Mouse (Mus musculus): ENCODE measurements around the gene Galns. TPM values are rescaled to one million over a fixed set of nuclear protein-coding genes. Genes with fewer than 3 reads are reported as not detected.

The Galns gene
- total RNA-seq, 2 experiments from 2014 or later = 1.0 to 1.1 TPM

DNA sequence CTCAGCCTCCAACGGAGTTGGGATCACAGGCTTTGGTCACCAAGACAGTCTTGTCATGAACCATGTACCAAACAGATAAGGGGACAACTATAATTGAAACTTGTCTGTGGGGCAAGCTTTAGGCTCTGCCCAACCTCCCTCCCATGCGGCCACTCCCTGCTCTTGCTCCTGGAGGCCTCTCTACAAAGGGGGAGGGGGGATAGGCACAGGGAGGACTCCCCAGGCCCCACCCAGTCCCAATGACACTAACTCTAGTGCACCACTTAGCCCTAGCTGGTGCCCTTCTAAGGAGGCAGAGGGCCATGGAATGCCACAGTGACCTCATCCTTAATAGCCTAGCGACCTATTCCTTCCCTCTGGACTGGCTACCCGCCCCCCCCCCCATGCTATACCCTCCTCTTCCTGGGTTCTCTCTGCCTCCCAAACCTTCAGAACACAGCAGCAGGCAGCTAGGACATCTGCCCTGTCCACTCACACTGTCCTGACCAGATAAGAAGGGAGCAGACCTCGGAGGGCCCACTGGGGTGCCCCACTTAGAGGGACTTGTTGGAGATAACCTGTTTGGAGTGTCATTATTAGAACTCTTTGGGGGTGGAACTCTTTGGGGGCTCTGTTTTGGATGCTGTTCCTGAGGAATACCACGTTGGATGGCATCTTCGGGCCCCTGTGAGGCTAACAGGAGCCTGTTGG lies 65.1 kb downstream of the Galns start:
- no peak for DNase-seq (ENCODE audit: low spot score)

DNA sequence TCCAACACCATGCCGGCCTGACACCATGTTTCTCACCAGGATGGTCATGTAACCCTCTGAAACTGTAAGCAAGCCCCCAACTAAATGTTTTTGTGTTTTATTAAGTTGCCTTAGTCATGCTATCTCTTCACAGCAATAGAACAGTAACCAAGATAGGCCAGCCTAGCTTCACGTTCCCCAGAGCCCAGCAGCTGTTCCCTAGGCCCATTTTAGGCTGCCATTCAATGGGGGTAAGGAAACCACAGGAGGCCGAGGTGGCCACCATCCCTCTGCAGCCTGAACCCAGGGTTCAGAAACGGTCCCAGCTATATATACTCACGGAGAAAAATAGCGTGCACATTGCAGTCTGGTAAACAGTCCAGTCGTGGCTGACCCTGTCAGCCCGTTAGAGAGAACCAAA lies 67.1 kb downstream of the Galns start:
- DNase-seq (ENCODE audit: low spot score) = no peak

DNA sequence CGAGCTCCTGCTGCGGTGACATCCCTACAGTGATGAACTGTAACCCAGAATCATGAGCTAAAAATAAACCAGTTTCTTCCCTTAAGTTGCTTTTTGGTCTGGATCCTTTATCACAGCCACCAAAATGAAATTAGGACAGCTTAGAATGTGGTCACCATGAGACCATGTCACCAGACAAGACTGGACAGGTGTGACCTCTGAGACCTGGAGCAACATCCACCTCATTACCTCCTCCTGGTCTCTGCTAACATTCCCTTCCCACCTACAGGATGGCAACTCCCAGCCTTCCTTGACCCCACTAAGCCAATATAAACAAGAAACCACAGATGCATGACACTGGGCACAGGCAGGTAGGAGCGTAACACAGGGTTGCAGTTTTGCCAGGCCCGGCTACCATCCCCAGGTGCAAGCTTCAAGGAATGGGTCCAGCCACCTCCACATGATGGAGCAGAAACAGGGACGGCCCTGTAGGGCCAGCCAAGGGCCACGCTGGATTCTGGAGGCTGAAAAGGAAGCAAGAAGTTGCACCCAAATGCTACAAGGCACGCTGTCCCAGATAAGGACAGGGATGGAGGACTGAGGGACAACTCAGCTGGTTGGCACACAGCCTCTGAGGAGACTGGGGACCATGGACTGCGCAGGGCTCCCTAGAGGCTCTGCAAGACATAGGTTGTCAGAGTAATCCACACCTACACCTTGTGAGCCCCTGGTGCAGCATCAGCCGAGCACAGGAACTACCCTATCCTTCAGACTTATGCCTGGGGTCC lies 72.8 kb downstream of the Galns start:
- DNase-seq (ENCODE audit: low spot score) = no peak

DNA sequence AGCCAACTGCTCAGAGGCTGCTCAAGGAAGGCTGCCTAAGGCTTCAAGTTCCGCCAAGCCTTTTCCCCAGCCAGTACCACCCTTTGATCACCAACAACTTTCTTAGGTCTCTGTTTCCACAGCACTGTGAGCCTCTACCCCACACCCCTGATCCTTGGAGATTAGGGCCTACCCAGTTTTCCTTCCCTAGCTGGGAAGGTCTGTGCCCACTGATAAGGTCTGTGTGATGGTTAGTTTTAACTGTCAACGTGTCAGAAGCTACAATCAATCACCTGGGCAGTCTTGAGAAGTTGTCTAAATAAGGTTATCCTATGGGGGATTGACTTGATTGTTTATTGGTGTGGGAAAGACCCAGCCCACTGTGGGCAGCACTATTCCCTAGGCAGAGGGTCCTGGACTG lies 73.5 kb downstream of the Galns start:
- DNase-seq (ENCODE audit: low spot score) = no peak

DNA sequence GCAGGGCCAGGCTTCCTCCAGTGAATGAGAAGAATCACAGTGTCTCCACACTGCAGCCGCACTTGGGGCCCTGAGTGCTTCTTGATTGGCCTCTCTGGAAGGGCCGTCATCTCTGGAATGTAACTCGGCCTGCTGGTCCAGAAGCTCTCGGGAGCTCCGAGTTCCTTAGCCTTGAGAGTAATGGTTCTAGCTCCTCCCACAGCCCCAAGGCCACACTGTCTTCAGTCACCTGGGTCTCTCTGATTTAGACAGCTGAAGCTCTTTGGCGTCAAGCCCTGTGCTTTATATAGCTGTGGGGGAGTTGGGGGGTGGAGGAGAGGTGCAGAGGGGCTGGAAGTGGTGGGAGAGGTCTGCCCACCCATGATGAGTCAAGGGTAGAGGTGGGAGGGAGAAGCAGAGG lies 74.2 kb downstream of the Galns start:
- DNase-seq (ENCODE audit: low spot score) = no peak

DNA sequence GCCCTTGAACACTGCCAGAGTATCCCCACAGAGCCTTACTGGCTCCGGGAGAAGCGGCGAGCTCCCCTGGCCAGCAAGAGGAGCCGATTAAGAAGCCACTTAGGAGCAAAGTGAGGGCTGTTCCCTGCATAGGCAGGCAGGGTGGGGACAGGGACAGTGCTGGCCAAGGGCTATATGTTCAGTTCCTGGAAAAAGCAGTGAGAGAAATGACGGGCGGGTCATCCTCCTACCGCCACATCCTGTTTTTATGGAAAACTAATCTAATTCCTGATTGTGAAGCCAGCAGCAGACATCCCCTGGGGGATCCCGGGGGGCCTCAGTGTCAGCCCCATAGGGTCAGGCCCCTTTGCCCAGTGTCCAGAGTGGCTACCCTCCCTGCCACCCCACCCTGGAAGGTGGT lies 80.0 kb downstream of the Galns start:
- no peak for DNase-seq (ENCODE audit: low spot score)

DNA sequence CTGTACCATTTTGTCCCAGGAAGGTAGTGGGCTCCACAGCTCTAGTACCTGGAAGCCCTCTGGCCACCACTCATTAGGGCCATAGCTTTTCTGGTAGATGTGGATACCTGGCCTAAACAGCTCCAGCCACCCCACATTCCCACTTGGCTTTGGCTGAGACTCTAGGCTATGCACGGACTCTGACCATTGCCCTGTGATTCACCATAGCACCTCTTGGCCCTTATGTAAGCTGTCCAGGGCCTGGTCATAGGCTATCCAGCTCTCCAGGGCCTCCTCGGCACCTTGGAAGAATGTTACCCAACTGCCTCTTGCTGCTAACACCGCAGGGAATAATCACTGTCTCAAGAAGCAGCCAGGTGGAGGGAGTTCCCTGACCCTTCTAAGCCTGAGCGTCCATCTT lies 82.1 kb downstream of the Galns start:
- no peak for DNase-seq (ENCODE audit: low spot score)

Small RNAs within 50 kb of the gene (microRNA-seq; reads per million reads assigned to microRNA genes)
- gene Mir6396 = not detected

Other genes starting within 250 kb of the Galns start
- 10 to 100 TPM; 26.5 to 27.9 TPM for gene Zc3h18, start 234.9 kb downstream of the Galns start, total RNA-seq (2021)
- gene Il17c, start 189.4 kb downstream of the Galns start, total RNA-seq (2021) = not detected
- gene Cyba, start 178.5 kb downstream of the Galns start, total RNA-seq (2021) = 1 to 10 TPM; 4.5 to 8.6 TPM
- 1 to 10 TPM; 3.9 to 5.6 TPM for gene Mvd, start 168.0 kb downstream of the Galns start, total RNA-seq (2021)
- gene Snai3, start 150.7 kb downstream of the Galns start, total RNA-seq (2021) = 10 to 100 TPM in 1 of 2 experiments, 1 to 10 TPM in 1; 5.7 to 14.7 TPM
- gene Rnf166, start 135.4 kb downstream of the Galns start, total RNA-seq (2021) = 10 to 100 TPM; 35.0 to 37.7 TPM
- 1 to 10 TPM; 6.3 to 7.6 TPM for gene Ctu2, start 135.3 kb downstream of the Galns start, total RNA-seq (2021)
- 10 to 100 TPM; 11.5 to 13.2 TPM for gene Piezo1, start 60.1 kb downstream of the Galns start, total RNA-seq (2021)
- under 1 TPM; 0.30 to 0.66 TPM for gene Cdt1, start 43.4 kb downstream of the Galns start, total RNA-seq (2021)
- gene Aprt, start 34.6 kb downstream of the Galns start, total RNA-seq (2021) = 10 to 100 TPM; 39.6 to 40.1 TPM
- 10 to 100 TPM; 39.9 to 46.1 TPM for gene Trappc2l, start 177 bp upstream of the Galns start, total RNA-seq (2021)
- gene Pabpn1l, start 11.3 kb upstream of the Galns start, total RNA-seq (2021) = not detected
- gene Cbfa2t3, start 87.6 kb upstream of the Galns start, total RNA-seq (2021) = 10 to 100 TPM; 16.1 to 25.9 TPM
- gene Acsf3, start 164.0 kb upstream of the Galns start, total RNA-seq (2021) = 10 to 100 TPM; 12.4 to 12.9 TPM
- 10 to 100 TPM; 16.2 to 20.5 TPM for gene Cdh15, start 236.5 kb upstream of the Galns start, total RNA-seq (2021)

Data from gastrocnemius, adult 18-20 months (tissue).